Mouse (Mus musculus) megakaryocyte progenitor cell, adult 5-6 weeks (primary cell): ENCODE results near the gene Itpr2. TPM values are rescaled to one million over a fixed set of nuclear protein-coding genes. Genes with fewer than 3 reads are reported as not detected.

ENCODE experiments used
- ATAC-seq: replicated peaks from 2 replicates; pipeline ENCODE4 v1.8.0; 2016; ENCODE audit warnings: mild to moderate bottlenecking, moderate TSS enrichment, inconsistent platforms; ENCODE audit not compliant: poor library complexity
- total RNA-seq, 2 experiments: library from RNA; stranded (forward) in 1 of 2; stranded (reverse) in 1 of 2; fragments of 157-497, 149-512 nt in 1 of 2; fragments of 200-1000 nt in 1 of 2; gene quantifications; 2 replicates each; pipeline versions ENCODE4 v1.2.3 to v1.2.4; 2015 to 2017

Itpr2 gene
- total RNA-seq, 2 experiments from 2014 or later: 6.9 to 13.3 TPM

DNA sequence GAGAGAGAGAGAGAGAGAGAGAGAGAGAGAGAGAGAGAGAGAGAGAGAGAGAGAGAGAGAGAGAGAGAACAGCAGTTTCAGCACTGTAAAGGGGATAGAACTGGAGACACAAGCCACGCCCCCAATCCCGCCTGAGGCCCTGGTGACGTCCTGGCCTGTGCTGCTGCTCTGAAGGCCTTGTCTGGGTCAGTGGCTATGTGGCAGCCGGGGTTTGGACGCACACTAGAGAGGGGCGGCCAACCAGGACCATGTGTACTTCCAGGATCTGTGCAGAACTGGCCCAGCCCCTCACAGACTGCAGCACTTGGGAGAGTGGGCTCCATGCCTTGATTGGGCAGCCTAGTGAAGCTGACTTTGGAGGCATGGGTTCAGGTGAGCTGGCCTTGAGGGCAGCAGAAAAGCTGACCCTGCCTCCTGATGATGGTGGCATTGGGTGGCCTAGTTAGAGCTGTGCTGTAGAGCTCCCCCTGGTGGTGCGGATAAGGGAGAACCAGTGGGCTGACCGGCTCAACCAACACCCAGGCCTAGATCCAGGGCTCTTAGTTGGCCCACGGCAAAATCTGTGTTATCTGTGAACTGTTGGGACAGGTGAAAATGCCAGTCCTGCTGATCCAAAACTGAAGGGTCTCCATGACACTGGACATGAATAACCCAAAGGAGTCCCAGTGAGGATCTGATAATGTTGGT lies 72.2 kb downstream of the Itpr2 start:
- peak; percentile 84 for ATAC-seq

DNA sequence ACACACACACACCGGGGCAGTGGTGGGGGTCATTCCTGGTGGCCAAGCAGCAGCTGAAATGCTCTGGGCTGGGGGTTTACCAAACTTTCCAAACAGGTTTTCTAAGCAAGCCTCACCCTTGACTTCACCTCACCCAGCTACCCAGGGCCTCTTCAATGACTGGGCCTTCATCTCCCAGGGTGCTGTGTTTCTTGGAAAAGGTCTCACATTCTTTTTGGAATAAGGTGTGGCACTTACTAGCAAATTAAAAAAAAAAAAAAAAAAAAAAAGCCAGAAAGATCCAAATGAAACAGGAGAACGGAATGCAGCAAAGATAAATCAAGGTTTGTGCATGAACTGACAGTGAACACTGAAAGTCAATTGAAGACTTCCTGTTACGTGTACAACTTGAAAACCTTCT lies 77.2 kb downstream of the Itpr2 start:
- ATAC-seq: no peak

DNA sequence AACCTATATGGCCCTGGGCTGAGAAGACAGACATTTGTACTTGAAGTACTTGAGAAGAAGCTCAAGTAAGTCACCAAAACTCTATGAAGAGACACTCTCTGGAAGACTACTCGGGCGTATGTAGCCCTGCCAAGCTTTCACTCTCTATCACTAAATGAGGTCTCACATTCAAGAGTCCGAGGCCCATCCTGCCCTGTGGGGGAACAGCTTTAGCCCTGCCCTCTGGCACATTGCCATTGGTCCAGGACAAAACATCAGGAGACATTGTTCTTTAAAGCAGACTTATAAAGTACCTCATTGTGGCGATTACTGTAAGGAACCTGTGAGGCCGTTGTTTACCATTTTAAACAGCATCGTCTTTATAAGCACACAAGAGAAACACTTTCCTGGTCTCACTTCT lies 77.7 kb downstream of the Itpr2 start:
- ATAC-seq: no peak

DNA sequence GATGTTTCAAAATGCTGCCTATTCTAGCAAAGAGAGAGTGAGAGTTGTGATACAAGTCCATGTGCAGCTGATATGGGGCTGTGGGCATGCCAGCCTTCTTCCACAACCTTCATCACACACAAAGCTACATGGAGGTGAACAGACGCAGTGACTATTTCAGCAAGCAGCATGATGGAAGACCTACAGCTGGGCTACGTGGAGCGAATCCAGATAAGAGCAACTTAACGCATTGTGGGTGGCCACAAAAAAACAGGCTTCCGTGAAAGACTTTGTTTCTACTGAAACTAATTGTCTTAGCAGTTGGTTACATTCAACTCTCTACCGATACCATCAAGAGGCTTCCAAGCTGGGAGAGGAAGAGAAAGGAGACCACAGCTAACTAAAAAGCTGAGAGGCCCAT lies 81.3 kb downstream of the Itpr2 start:
- ATAC-seq: no peak

DNA sequence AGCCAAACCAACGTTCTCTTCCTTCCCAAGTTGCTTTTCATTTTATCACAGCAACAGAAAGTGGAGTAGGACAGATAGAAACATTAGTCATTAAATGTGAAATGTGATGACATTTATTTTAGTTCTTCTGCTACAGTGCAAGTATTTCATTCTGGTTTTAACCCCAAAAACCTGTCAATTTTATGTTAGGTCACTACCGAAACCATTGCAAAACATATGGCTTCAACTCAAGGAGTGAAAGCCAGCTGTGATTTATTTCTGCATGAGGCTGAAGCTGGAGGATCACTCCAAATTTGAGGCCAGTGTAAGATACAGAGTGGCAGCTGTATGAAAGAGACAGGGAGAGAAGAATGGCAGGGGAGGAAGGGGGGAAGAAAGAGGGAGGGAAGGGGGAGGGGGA lies 85.6 kb downstream of the Itpr2 start:
- ATAC-seq: no peak

DNA sequence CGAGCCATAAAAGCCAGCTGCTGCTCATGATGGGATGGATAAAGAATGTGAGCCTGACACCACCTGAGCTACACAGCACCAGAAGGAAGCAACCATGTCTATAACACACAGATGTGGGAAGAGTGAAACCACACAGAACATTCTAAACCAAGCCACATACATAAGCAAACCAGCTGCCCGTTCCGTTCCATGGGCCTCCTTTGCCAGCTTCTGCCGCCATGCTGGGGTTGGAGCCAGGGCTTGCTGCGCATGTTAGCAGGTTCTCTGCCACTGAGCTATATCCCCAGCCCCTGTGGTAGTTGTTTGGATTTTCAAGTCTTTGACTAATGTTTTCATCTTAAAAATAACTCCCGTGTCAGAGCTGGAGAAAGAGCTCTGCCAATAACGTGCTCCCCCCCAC lies 87.9 kb downstream of the Itpr2 start:
- no peak for ATAC-seq

DNA sequence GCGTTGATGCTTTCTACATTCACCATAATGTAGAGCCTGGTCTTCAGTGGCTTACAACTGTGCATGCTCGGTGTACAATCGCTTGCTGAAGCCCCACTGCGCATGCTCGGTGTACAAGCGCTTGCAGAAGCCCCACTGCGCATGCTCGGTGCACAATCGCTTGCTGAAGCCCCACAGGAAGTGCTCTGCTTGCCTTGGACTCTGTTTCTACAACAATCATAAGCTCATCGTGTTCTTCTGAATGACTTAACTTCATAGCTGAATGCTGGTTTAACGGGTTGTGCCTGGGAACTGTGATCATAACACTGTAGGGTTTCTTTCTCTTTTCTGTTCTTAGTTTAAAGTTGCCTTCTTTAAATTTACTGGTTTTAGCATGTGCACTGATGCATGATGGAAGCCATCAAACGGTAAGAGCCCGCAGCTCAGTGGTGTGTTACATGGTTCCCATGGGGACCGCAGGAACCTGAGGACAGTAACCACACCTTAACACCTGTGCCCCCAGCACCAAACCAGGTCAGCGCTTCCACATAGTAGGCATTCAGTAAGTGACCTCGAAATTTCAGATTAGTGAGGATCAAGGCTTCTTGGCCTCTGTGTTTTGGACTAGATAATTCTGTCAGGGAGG lies 90.5 kb downstream of the Itpr2 start:
- ATAC-seq: no peak

DNA sequence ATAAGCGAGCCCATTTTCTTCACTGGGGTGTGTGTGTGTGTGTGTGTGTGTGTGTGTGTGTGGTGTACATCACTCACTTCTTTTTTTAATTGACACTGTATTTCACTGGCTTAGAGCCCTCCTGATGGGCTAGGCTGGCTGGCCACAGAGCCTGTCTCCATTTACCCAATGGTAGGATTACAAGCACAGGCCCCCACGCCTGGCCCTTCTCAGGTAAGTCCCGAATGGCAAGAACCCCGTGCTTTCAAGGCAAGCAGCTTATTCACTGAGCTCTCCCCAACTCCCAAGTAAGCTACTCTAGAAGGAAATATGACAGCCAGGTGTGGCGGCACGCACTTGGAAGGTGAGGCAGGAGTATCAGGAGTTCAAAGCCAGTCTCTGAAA lies 91.6 kb downstream of the Itpr2 start:
- no peak for ATAC-seq

DNA sequence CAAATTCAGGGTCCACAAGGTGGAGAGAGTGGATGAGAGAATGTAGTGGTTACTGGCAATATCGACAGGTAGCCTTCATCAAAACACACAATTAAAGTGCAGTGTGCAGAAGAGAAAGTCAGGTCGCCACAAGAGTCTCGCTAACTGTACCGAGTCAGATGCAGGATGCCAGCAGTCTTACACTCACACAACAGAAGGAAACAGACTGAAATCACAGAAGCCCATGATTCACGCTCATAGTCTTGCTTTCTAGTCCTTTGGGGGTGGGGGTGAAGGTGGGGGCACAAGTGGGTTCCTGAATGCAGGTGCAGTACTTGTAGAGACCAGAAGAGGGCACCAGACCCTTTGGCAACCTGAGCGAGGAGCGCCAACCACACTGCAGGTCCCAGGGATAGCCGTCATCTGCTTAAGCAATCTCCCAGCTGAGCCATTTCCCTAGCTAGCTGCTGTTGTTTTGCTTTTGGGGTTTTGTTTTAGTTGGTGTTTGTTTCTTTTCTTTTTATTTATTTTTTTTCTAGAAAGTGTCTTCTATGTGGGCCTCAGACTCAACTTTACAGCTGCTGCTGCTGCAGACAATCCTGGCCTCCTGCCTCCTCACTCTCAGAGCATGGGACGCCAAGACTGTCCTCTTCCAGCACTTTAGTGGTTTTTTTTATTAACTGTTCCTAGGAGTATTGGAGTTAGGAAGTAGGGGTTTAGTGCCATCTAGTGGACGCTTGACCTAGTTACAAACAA lies 92.2 kb downstream of the Itpr2 start:
- ATAC-seq: peak; percentile 97

DNA sequence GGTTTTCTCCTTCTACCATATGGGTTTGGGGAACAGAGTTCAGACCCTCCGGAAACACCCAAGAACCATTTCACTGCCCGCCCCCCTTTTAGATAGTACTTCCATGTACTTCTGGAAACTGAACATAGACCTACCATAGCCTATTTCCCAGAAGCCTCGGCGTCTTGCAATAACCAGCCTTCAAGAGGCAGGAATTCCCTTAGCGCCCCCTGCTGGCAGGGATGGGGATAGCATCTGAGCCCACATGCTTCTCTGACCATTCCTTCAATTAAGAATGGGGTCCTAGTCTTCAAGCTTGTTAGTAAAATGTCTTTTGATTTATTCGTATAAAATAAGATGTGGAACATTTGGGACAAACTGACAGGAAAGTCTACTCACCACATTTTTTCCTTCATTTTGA lies 96.6 kb downstream of the Itpr2 start:
- peak; percentile 51; the same call in 1 of the 2 replicates for ATAC-seq

DNA sequence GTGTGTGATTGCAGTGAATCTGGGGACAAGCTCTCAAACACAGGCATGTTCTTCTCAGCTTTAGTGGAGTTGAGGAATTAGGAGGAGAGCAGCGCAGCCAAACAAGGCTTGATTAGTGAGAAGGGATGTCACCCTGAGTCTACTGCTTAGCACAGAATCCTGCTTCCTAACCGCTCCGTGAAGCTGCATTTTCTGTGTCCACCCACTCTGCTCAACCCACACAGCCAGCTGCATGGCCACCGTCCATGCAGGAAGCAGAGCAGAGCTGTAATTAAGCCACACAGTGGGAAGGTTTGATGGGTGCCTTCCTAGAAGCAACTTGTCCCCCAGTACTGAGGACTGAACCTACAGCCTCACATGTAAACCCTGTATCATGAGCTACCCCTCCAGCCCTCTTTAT lies 97.1 kb downstream of the Itpr2 start:
- no peak for ATAC-seq

DNA sequence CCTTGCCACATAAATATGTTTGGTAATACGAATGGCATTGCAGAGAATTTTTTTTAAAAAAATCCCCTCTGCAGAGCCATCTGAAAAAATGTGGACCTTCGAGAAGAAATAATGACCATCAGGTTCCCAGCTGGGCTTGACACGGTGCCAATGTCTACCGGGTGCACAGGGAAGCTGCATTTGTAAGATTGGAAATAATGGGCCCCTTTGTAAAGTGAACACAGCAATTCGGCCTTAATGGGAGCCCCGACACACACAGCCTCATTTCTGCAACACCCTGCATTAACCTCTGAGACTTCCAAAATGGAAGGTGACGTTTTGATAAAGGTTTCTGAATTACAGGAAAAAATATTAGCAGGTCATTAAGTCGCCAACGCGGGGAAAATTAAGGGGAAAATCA lies 97.9 kb downstream of the Itpr2 start:
- ATAC-seq: no peak

DNA sequence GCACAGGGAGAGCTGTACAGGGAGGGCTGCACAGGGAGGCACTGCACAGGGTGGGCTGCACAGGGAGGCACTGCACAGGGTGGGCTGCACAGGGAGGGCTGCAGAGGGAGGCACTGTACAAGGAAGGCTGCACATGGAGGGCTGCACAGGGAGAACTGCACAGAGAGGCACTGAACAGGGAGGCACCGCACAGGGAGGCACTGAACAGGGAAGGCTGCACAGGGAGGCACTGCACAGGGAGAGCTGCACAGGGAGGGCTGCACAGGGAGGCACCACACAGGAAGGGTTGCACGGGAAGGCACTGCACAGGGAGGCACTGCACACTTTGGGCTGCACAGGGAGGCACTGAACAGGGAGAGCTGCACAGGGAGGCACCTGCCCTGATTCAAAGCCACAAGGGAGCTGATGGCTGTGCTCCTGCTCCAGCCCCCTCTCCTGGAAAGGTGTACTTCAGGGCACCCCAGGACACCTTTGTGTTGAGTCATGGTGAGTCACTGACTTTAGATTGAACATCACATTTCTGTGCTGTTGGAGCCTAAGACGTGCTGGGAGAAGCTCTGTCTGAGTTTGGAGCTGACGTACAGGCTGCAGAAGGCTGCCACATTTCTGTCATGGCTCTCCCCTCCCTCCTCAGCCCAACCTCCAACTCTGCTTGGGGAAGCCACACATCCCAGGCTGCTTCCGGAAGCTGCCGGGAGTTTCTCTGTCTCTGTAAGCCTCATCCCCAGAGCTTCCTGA lies 98.9 kb downstream of the Itpr2 start:
- ATAC-seq: peak; percentile 32; the same call in 1 of the 2 replicates

DNA sequence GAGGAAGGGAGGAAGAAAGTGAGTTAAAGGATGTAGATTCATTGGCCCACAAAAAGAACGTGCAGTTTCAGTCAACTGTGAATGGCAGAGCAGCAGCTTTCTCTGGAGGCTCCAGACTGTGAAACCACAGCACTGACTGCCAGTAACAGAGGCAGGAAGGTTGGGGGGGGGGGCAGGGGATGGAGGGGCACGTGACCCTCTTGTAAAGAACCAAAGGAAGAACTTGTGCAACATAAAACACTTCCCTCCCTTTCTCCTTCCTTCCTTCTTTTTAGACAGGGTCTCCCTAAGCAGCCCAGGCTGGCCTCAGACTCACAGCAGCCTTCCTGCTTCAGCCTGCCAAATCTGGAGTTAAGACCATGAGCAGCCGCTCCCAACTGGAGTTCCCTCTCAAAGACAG lies 104.2 kb downstream of the Itpr2 start:
- peak; percentile 54 for ATAC-seq

DNA sequence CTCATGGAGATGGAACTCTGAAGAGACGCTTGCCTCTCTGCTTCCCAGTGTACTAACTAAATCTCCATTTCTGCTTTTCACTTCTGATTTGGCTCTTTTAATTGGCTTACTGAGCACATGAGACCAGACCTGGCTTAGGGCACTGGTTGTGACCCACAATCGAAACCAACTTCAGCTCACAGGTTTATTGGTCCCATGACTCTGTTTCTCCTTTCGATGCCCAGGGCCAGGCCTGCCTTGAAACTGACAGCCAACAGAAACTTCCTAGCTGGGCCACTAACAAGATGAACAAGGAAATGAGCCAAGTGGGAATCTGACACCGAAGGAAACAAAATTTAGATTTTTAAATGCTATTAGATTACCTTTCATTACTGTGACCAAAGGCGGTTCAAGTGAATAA lies 105.8 kb downstream of the Itpr2 start:
- no peak for ATAC-seq

DNA sequence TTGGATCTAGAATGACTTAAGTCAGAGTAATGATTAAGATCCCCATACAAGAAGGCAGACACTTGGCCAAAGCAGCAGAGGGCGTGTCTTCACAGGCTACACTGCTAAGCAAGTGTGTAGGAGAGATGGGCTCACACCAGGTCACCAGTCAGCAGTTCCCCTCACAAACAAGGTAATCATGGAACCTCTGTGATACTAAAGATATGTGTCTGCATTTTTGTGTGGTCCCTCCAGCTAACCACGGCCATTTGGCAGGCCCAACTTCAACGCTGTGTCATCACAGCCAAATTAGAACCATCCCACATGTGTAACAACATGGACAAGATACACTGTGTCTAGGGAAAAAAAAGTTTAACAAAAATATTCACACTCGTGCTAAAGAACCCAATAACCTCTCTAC lies 106.4 kb downstream of the Itpr2 start:
- no peak for ATAC-seq

DNA sequence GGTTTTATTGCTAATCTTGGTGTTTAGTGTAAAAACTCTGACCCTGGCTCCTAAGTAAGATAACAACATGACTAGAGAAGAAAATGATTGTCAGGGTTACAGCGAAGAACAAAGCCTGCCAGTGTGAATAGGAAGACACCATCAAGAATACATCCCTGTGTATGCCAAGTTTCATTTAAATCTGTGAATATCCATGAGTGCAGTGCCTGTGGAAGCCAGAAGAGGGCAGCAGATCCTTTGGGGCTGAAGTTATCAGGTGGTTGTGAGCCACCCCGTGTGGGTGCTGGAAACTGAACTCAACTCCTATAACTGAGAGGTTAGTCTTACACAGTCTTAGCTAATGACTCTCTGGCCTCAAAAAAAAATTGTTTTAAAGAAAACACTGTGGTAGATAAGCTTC lies 109.8 kb downstream of the Itpr2 start:
- ATAC-seq: no peak

DNA sequence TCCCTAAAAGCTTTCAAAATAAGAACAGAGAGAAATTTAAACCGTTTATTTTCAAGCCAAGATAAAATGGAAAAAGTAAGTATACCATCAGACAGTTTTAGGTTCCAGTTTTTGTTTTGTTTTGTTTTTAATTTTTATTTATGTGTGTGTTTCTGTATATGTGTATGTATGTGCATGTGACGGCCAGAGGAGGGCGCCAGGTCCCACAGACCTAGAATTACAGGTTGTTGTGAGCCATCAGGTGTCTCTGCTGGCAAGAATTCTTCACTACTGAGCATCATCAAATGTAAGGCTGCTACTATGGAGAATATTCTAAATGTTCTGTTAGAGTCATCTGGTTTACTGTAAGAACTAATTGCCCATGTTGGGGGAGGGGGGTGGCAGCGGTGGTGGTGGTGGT lies 111.9 kb downstream of the Itpr2 start:
- no peak for ATAC-seq

DNA sequence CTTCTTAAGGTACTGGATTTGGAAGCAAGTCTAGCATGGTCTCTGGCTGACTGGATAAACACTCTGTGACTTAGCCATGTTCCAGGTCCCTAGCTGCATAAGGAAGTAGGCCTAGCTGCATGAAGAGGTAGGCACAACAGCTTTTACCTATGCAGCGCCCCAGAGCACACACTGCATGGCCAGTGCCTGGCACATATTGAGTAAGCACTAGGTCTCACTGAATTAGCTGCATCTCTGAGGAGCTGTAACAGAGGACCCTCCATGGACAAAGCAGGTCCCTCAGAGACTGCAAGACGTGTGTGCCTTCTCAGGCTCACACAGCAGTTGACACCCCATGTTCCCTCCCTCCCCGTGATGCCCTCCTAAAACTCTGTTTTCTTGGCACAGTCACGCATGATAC lies 114.0 kb downstream of the Itpr2 start:
- ATAC-seq: no peak

DNA sequence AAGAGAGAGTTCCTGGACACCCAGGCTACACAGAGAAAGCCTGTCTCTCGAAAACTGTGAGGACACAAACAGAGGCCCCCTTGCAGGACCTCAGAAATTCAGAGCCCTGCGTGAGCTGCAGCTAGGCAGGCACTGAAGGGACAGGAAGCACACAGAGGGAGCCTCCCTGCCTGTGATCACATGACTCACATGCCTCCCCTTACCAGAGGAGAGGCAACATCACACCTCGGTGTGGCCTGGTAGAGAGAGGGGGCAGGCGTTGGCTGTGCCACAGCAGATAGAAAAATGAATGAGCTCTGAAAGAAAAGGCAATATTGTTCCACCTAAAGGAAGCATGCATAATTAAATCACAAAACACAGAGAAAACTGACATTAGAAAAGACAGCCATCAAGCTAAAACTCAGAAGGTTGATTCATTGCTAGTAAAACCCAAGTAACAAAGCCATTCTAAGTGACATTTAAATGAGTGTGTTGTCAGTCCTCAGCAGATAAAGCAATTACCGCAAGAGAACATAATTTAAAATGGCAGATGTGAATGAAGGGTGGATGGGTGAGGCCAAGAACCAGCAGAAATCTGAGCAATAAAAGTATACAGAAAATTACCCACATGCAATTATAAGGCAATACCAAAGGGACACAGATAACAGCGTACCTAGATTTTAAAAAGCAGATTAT lies 114.8 kb downstream of the Itpr2 start:
- no peak for ATAC-seq

DNA sequence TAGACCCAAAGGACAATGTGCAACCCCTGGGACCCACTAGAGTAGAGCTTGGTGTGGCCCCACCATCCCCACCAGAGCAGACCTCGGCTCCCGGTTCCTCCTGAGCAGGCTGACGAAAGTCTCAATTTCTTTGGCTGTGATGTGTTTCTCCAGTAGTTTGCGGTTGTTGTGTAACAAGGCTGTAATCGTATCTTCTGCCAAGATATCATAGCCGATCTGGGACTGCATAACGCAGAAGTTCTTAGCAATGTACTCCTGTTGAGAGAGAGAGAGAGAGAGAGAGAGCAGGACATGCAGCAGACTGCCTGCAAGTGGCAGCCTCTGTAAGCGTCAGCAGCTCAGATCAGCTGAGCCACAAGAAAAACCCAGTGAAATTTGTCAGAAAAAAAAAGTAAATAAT lies 122.8 kb downstream of the Itpr2 start:
- ATAC-seq: peak; percentile 68
